Comparison of ENCODE assay signal across 8 mouse cellular contexts in genomic region chr16:58497886-58498713, GRCm38 (mm10). TPM values are rescaled to one million over a fixed set of nuclear protein-coding genes. Genes with fewer than 3 reads are reported as not detected.
DNase-seq lines count a peak whose midpoint lies in the region; ATAC-seq and TF ChIP-seq lines count a peak whose summit lies in the region.

No protein-coding gene starts in this region.

- intact Hi-C loops in left cerebral cortex, postnatal 10 days (cut with DNase I) = no loop called here

- no peak for TF ChIP-seq CTCF in MEL (IDR thresholded peaks at IDR 0.05 in 2 of 3, conservative IDR thresholded peaks at IDR 0.05 in 1 of 3; ENCODE audit: control insufficient read depth in 1 of 3, insufficient read depth in 1 of 3, low read depth in 2 of 3, low read length in 3 of 3, poor library complexity in 1 of 3, severe bottlenecking in 1 of 3)
- TF ChIP-seq CTCF in hindbrain, postnatal 0 days (IDR thresholded peaks at IDR 0.05; ENCODE audit: low read depth) = no peak

- TF ChIP-seq RAD21 in MEL (IDR thresholded peaks at IDR 0.05; ENCODE audit: low read depth, low read length) = no peak

- H3K4me2 ChIP-seq in hindbrain, embryonic 16.5 days (ENCODE audit: low read length) = no peak overlapping the region
- no peak overlapping the region for H3K4me2 ChIP-seq in hindbrain, postnatal 0 days (ENCODE audit: low read depth, low read length)

- ATAC-seq in hindbrain, embryonic 16.5 days = no peak
- ATAC-seq in hindbrain, postnatal 0 days = no peak
- ATAC-seq in neutrophil, adult 5-6 weeks (ENCODE audit: extremely low read depth, insufficient number of reproducible peaks, low FRiP score, poor library complexity, severe bottlenecking) = peak; percentile 85

- no peak overlapping the region for H3K4me3 ChIP-seq in hindbrain, embryonic 10.5 days
- H3K4me3 ChIP-seq in hindbrain, embryonic 16.5 days (ENCODE audit: low read length) = no peak overlapping the region
- H3K4me3 ChIP-seq in MEL (ENCODE audit: control insufficient read depth in 1 of 2, insufficient read depth in 1 of 2, low read depth in 2 of 2, low read length in 2 of 2) = peak overlapping the region; percentile 19 to 23
- H3K4me3 ChIP-seq in hindbrain, postnatal 0 days (ENCODE audit: low read length) = no peak overlapping the region

- H3K4me1 ChIP-seq in hindbrain, embryonic 10.5 days (replicated peaks) = peaks cover 30% of the 10 kb centered on the region
- no peaks in the 10 kb centered on the region for H3K4me1 ChIP-seq in hindbrain, embryonic 16.5 days (ENCODE audit: control insufficient read depth, insufficient read depth, low read depth, low read length)
- peaks cover 42 to 43% of the 10 kb centered on the region in 2 experiments for H3K4me1 ChIP-seq in MEL (ENCODE audit: control insufficient read depth in 1 of 2, insufficient read depth in 2 of 2, low read length in 2 of 2)
- no peaks in the 10 kb centered on the region for H3K4me1 ChIP-seq in hindbrain, postnatal 0 days (ENCODE audit: insufficient read depth, low read length)

- TF ChIP-seq POLR2A in MEL (IDR thresholded peaks at IDR 0.05; ENCODE audit: control insufficient read depth in 1 of 2, insufficient read depth in 1 of 2, low read depth in 1 of 2, low read length in 2 of 2, poor library complexity in 1 of 2) = no peak

- H3K79me2 ChIP-seq in MEL (ENCODE audit: control insufficient read depth, insufficient read depth, low read length, poor library complexity) = no peaks in the 10 kb centered on the region

- 79% methylated on average over 9 of the region's 9 CpGs for WGBS in hindbrain, embryonic 10.5 days
- WGBS in hindbrain, embryonic 16.5 days = 82% methylated on average over 9 of the region's 9 CpGs
- WGBS in hindbrain, postnatal 0 days = 72% methylated on average over 9 of the region's 9 CpGs

- H3K27ac ChIP-seq in hindbrain, embryonic 10.5 days = 0 out of 2 replicates have a peak overlapping the region, but pooled peaks have one; percentile 41
- H3K27ac ChIP-seq in hindbrain, embryonic 16.5 days (ENCODE audit: low read depth, low read length) = no peak overlapping the region
- peak overlapping the region; percentile 95 for H3K27ac ChIP-seq in MEL (ENCODE audit: control insufficient read depth, low read depth, low read length)
- H3K27ac ChIP-seq in hindbrain, postnatal 0 days = peak overlapping the region; percentile 32

- H3K9me3 ChIP-seq in hindbrain, embryonic 10.5 days = no peaks in the 10 kb centered on the region
- H3K9me3 ChIP-seq in hindbrain, embryonic 16.5 days (ENCODE audit: control insufficient read depth, low read length) = no peaks in the 10 kb centered on the region
- no peaks in the 10 kb centered on the region for H3K9me3 ChIP-seq in MEL (replicated peaks; ENCODE audit: insufficient read depth, low read length)
- H3K9me3 ChIP-seq in hindbrain, postnatal 0 days (ENCODE audit: low read length) = no peaks in the 10 kb centered on the region

- no peaks in the 10 kb centered on the region for H3K27me3 ChIP-seq in hindbrain, embryonic 10.5 days (ENCODE audit: insufficient read depth, poor library complexity, severe bottlenecking)
- no peaks in the 10 kb centered on the region for H3K27me3 ChIP-seq in hindbrain, embryonic 16.5 days (replicated peaks; ENCODE audit: control insufficient read depth, insufficient read depth, low read length)
- H3K27me3 ChIP-seq in MEL (ENCODE audit: control insufficient read depth in 1 of 2, insufficient read depth in 2 of 2, low read length in 2 of 2) = no peaks in the 10 kb centered on the region
- no peaks in the 10 kb centered on the region for H3K27me3 ChIP-seq in hindbrain, postnatal 0 days (ENCODE audit: insufficient read depth, low read length)

- TF ChIP-seq EP300 in MEL (IDR thresholded peaks at IDR 0.05; ENCODE audit: low read depth in 1 of 2, low read length in 2 of 2) = peak; percentile 96 to 98

- DNase-seq in hindbrain, embryonic 10.5 days (ENCODE audit: low spot score) = no peak
- DNase-seq in MEL (ENCODE audit: low read depth, low spot score) = peak; percentile 81
- no peak for DNase-seq in hindbrain, postnatal 0 days (ENCODE audit: low spot score)
- DNase-seq in left cerebral cortex, postnatal 10 days (ENCODE audit: extremely low spot score in 1 of 2, low spot score in 2 of 2) = no peak
- no peak for DNase-seq in frontal cortex, postnatal 10 days (ENCODE audit: low spot score in 2 of 2)
- DNase-seq in urinary bladder, postnatal 14 days (ENCODE audit: low spot score) = no peak

- H3K9ac ChIP-seq in hindbrain, embryonic 16.5 days (ENCODE audit: low read depth, low read length) = no peak overlapping the region
- H3K9ac ChIP-seq in MEL (ENCODE audit: control insufficient read depth, low read depth, low read length, poor library complexity, severe bottlenecking) = peak overlapping the region; percentile 44
- no peak overlapping the region for H3K9ac ChIP-seq in hindbrain, postnatal 0 days (replicated peaks; ENCODE audit: low read length)

- no peaks in the 10 kb centered on the region for H3K36me3 ChIP-seq in hindbrain, embryonic 10.5 days
- H3K36me3 ChIP-seq in hindbrain, embryonic 16.5 days (ENCODE audit: control insufficient read depth, insufficient read depth, low read length) = no peaks in the 10 kb centered on the region
- peaks cover 0 to 42% of the 10 kb centered on the region in 2 experiments; a peak in 2 of 4 replicates for H3K36me3 ChIP-seq in MEL (ENCODE audit: control insufficient read depth in 1 of 2, insufficient read depth in 2 of 2, low read length in 2 of 2)
- H3K36me3 ChIP-seq in hindbrain, postnatal 0 days (ENCODE audit: insufficient read depth, low read length) = no peaks in the 10 kb centered on the region

TF ChIP-seq in MEL, 35 proteins besides CTCF, POLR2A, EP300 and RAD21 (continues in another document):
- TF ChIP-seq POLR2AphosphoS2 (IDR thresholded peaks at IDR 0.05; ENCODE audit: low read length) = no peak
- TF ChIP-seq MAZ (IDR thresholded peaks at IDR 0.05; ENCODE audit: low read depth, low read length) = no peak
- peak; percentile 6; the same call in 1 of the 2 replicates for TF ChIP-seq ZNF384 (IDR thresholded peaks at IDR 0.05; ENCODE audit: low read depth, low read length)
- peak; percentile 47; the same call in 1 of the 2 replicates for TF ChIP-seq MYB (IDR thresholded peaks at IDR 0.05; ENCODE audit: low read depth, low read length)
- TF ChIP-seq USF1 (IDR thresholded peaks at IDR 0.05; ENCODE audit: low read depth, low read length) = peak; percentile 96
- TF ChIP-seq KAT2A (conservative IDR thresholded peaks at IDR 0.05; ENCODE audit: low read depth, low read length) = no peak
- TF ChIP-seq E2F4 (IDR thresholded peaks at IDR 0.05; ENCODE audit: borderline replicate concordance, low read depth, low read length) = no peak
- peak; percentile 94 for TF ChIP-seq MAX (IDR thresholded peaks at IDR 0.05; ENCODE audit: low read length)
- TF ChIP-seq MYC (IDR thresholded peaks at IDR 0.05; ENCODE audit: low read depth, low read length) = peak; percentile 25; the same call in 1 of the 2 replicates
- peak; percentile 97 for TF ChIP-seq TAL1 (IDR thresholded peaks at IDR 0.05; ENCODE audit: low read length)
- no peak; the same call in 1 of the 2 replicates for TF ChIP-seq MAFK (IDR thresholded peaks at IDR 0.05; ENCODE audit: borderline replicate concordance, low read depth, low read length)
- no peak for TF ChIP-seq ZC3H11A (IDR thresholded peaks at IDR 0.05; ENCODE audit: low read depth, low read length)
- no peak for TF ChIP-seq POLR2AphosphoS5 (IDR thresholded peaks at IDR 0.05; ENCODE audit: borderline replicate concordance, low read depth, low read length)
- no peak; the same call in 1 of the 2 replicates for TF ChIP-seq CHD2 (IDR thresholded peaks at IDR 0.05; ENCODE audit: low read length)
- TF ChIP-seq MEF2A (IDR thresholded peaks at IDR 0.05; ENCODE audit: extremely low read depth, insufficient replicate concordance, low read depth, low read length, poor library complexity, severe bottlenecking) = peak; percentile 86; the same call in 1 of the 2 replicates
- peak; percentile 96 for TF ChIP-seq ETS1 (IDR thresholded peaks at IDR 0.05; ENCODE audit: low read depth, low read length)
- no peak for TF ChIP-seq GABPA (IDR thresholded peaks at IDR 0.05; ENCODE audit: low read depth, low read length)
- no peak for TF ChIP-seq ELF1 (IDR thresholded peaks at IDR 0.05; ENCODE audit: low read depth, low read length)
- peak; percentile 32; the same call in 1 of the 2 replicates for TF ChIP-seq TBP (IDR thresholded peaks at IDR 0.05; ENCODE audit: low read depth, low read length)
- TF ChIP-seq RCOR1 (IDR thresholded peaks at IDR 0.05; ENCODE audit: low read depth, low read length) = peak; percentile 82
- TF ChIP-seq HCFC1 (IDR thresholded peaks at IDR 0.05; ENCODE audit: low read depth, low read length) = peak; percentile 30; the same call in 1 of the 2 replicates
- TF ChIP-seq MXI1 (IDR thresholded peaks at IDR 0.05; ENCODE audit: low read depth, low read length) = peak; percentile 76
- TF ChIP-seq ZMIZ1 (IDR thresholded peaks at IDR 0.05; ENCODE audit: low read depth, low read length) = peak; percentile 39; the same call in 1 of the 2 replicates
- peak; percentile 54; the same call in 1 of the 2 replicates for TF ChIP-seq SIN3A (IDR thresholded peaks at IDR 0.05; ENCODE audit: low read length)
- TF ChIP-seq UBTF (IDR thresholded peaks at IDR 0.05; ENCODE audit: borderline replicate concordance, insufficient read depth, low read depth, low read length) = no peak
- peak; percentile 84; the same call in 1 of the 2 replicates for TF ChIP-seq BHLHE40 (IDR thresholded peaks at IDR 0.05; ENCODE audit: borderline replicate concordance, low read depth, low read length)
- no peak for TF ChIP-seq CHD1 (IDR thresholded peaks at IDR 0.05; ENCODE audit: low read depth, low read length)
- TF ChIP-seq GATA1 (IDR thresholded peaks at IDR 0.05; ENCODE audit: low read depth, low read length) = peak; percentile 96
- no peak for TF ChIP-seq NELFE (IDR thresholded peaks at IDR 0.05; ENCODE audit: low read depth, low read length)
- peak; percentile 97 for TF ChIP-seq TCF12 (IDR thresholded peaks at IDR 0.05; ENCODE audit: low read depth, low read length)

RNA-seq across cellular contexts. Expression of gene St3gal6, which starts 25.9 kb away (rescaled TPM):
- 8.7 and 10.2 TPM in 2 replicates for polyA plus RNA-seq in hindbrain, embryonic 10.5 days (2016; fragmentation: Nextera tagmentation; extraction: Ambion mirVana)
- 17.7 TPM in 2 replicates for polyA plus RNA-seq in hindbrain, embryonic 16.5 days (2015; fragmentation: Nextera tagmentation; extraction: Ambion mirVana)
- 2.5 and 4.0 TPM in 2 replicates for total RNA-seq in MEL (2012; rRNA removed)
- polyA plus RNA-seq in MEL (2012; ENCODE audit: insufficient read depth in 1 of 2, insufficient read length in 2 of 2, low read depth in 1 of 2, low replicate concordance in 2 of 2, missing spikeins in 1 of 2) = 1 to 10 TPM in 1 of 2 experiments, not detected in 1; 8.9 TPM
- 4.4 and 10.8 TPM in 2 replicates for total RNA-seq in hindbrain, postnatal 0 days (2014; rRNA removed)
- polyA plus RNA-seq in hindbrain, postnatal 0 days (2015; fragmentation: Nextera tagmentation; extraction: Ambion mirVana) = 18.5 and 20.5 TPM in 2 replicates
- total RNA-seq in neutrophil, adult 5-6 weeks (2017) = 190 and 210 TPM in 2 replicates
- 10 to 100 TPM; 20.6 to 22.1 TPM for total RNA-seq in left cerebral cortex, postnatal 10 days (2021)

Comparison
In these comparisons a context has a peak if more than half of its experiments do, and no peak if none do; other contexts are left out.
1. H3K4me3 ChIP-seq: peak in MEL (2 of 2); none in hindbrain, embryonic 10.5 days (single experiment), hindbrain, embryonic 16.5 days (single experiment) and hindbrain, postnatal 0 days (single experiment).